In the genomic region with DNA sequence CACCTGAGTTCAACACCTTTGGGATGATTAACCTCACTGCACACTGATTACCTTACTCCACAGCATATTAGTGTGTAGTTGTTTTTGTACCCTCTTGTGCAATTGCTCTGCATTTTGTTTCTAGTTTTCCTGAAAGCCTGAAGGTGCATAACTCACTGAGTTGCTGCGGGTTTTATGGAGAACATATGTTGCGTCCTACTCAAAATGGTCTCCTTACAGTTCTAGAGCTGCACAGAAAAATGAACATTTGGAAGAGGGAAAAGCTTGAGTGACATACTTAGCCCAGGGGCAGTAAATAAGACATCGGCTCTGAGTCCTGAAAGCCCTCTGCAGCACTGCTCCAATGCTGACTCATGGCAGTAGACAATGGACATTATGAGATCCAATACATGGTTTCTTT, we compare ENCODE assay signal across 11 mouse cellular contexts.
"Had no signal": no experiment of that assay in that cellular context is flagged by ENCODE, and none has a peak within 500 bp of the region (broad histone marks: within the 10 kb centered on the region; RNA-seq: fewer than 3 reads in every experiment).

No protein-coding gene starts in this region.

- ATAC-seq: liver, postnatal 0 days; lung, postnatal 0 days; midbrain, embryonic 13.5 days; midbrain, embryonic 15.5 days had no signal

- DNase-seq: liver, postnatal 0 days; lung, adult 2 months; lung, postnatal 14 days; lung, postnatal 36 days; right cerebral cortex, postnatal 14 days; thymus, adult 18-20 months; thymus, postnatal 14 days; thymus, postnatal 36 days had no signal
